Mouse (Mus musculus): ENCODE measurements around the gene Lpxn. TPM values are rescaled to one million over a fixed set of nuclear protein-coding genes. Genes with fewer than 3 reads are reported as not detected.

Lpxn gene
- polyA plus RNA-seq, 1 experiment from 2014 or later: 0.63 TPM

- H3K27ac ChIP-seq (ENCODE audit: low read length): no peak overlapping the region
- H3K4me2 ChIP-seq (ENCODE audit: low read length): no peak overlapping the region
- H3K4me1 ChIP-seq (ENCODE audit: control insufficient read depth, insufficient read depth, low read length): no peaks in the 10 kb centered on the region; the same call in 1 of the 2 replicates
- 93% methylated on average over 3 of the region's 3 CpGs for WGBS
- no peaks in the 10 kb centered on the region for H3K27me3 ChIP-seq (ENCODE audit: control insufficient read depth, insufficient read depth, low read depth, low read length)
- H3K9me3 ChIP-seq (replicated peaks; ENCODE audit: control insufficient read depth, low read length, poor library complexity, severe bottlenecking): no peaks in the 10 kb centered on the region
- no peak for ATAC-seq
- H3K36me3 ChIP-seq (ENCODE audit: control insufficient read depth, insufficient read depth, low read length): no peaks in the 10 kb centered on the region
- no peak overlapping the region for H3K9ac ChIP-seq (ENCODE audit: low read depth, low read length)
- H3K4me3 ChIP-seq (ENCODE audit: low read depth, low read length): no peak overlapping the region
Measured at GRCm38 (mm10) chr19:12799081-12799480, 3.1 kb downstream of the Lpxn start.

- Histone ChIP-seq H3K27ac (ENCODE audit: low read length) (no peak overlapping the region), H3K4me3 (ENCODE audit: low read depth, low read length) (no peak overlapping the region), H3K4me2 (ENCODE audit: low read length) (no peak overlapping the region), H3K4me1 (ENCODE audit: control insufficient read depth, insufficient read depth, low read length) (no peaks in the 10 kb centered on the region), H3K9ac (ENCODE audit: low read depth, low read length) (no peak overlapping the region), H3K9me3 (replicated peaks; ENCODE audit: control insufficient read depth, low read length, poor library complexity, severe bottlenecking) (no peaks in the 10 kb centered on the region), H3K27me3 (ENCODE audit: control insufficient read depth, insufficient read depth, low read depth, low read length) (no peaks in the 10 kb centered on the region), H3K36me3 (ENCODE audit: control insufficient read depth, insufficient read depth, low read length) (no peaks in the 10 kb centered on the region)
- no peak for ATAC-seq
- 82% methylated on average over 2 of the region's 2 CpGs for WGBS
Measured at GRCm38 (mm10) chr19:12800621-12801020, 4.6 kb downstream of the Lpxn start.

GRCm38 (mm10) chr19:12801046-12801445 lies 5.1 kb downstream of the Lpxn start:
- WGBS: 78% methylated on average over 3 of the region's 3 CpGs

DNA sequence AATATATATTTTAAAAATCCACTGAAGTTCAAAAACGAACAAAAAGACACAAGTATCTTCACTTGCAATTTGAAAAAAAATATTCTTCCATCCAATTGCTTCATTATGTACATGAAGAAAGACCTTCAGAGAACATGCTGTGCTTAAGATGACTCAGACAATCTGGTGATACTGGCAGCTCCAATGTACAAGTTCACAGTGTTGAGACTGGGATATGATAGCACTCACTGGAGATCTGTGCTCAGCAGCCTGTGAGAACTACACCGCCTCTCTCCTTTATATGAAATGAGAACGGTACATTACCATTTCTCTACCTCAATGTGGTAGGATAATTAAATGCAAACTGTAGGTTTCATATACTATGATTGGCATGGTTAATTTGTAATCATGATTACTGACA lies 6.8 kb downstream of the Lpxn start:
- no peak for ATAC-seq
- Histone ChIP-seq H3K27ac (ENCODE audit: low read length) (no peak overlapping the region), H3K4me2 (ENCODE audit: low read length) (no peak overlapping the region), H3K4me3 (ENCODE audit: low read depth, low read length) (no peak overlapping the region), H3K4me1 (ENCODE audit: control insufficient read depth, insufficient read depth, low read length) (no peaks in the 10 kb centered on the region), H3K36me3 (ENCODE audit: control insufficient read depth, insufficient read depth, low read length) (no peaks in the 10 kb centered on the region), H3K9ac (ENCODE audit: low read depth, low read length) (no peak overlapping the region), H3K27me3 (ENCODE audit: control insufficient read depth, insufficient read depth, low read depth, low read length) (no peaks in the 10 kb centered on the region), H3K9me3 (replicated peaks; ENCODE audit: control insufficient read depth, low read length, poor library complexity, severe bottlenecking) (no peaks in the 10 kb centered on the region)
- WGBS: 75% methylated on average over 3 of the region's 3 CpGs

More at GRCm38 (mm10) chr19:12801046-12801445, 5.1 kb downstream of the Lpxn start:
- Histone ChIP-seq H3K36me3 (ENCODE audit: control insufficient read depth, insufficient read depth, low read length) (no peaks in the 10 kb centered on the region), H3K9ac (ENCODE audit: low read depth, low read length) (no peak overlapping the region), H3K27ac (ENCODE audit: low read length) (no peak overlapping the region), H3K4me1 (ENCODE audit: control insufficient read depth, insufficient read depth, low read length) (no peaks in the 10 kb centered on the region), H3K9me3 (replicated peaks; ENCODE audit: control insufficient read depth, low read length, poor library complexity, severe bottlenecking) (no peaks in the 10 kb centered on the region), H3K27me3 (ENCODE audit: control insufficient read depth, insufficient read depth, low read depth, low read length) (no peaks in the 10 kb centered on the region), H3K4me3 (ENCODE audit: low read depth, low read length) (no peak overlapping the region), H3K4me2 (ENCODE audit: low read length) (no peak overlapping the region)
- no peak for ATAC-seq

- no peak overlapping the region for H3K4me3 ChIP-seq (ENCODE audit: low read depth, low read length)
- no peak for ATAC-seq
- no peaks in the 10 kb centered on the region for H3K36me3 ChIP-seq (ENCODE audit: control insufficient read depth, insufficient read depth, low read length)
- no peaks in the 10 kb centered on the region for H3K4me1 ChIP-seq (ENCODE audit: control insufficient read depth, insufficient read depth, low read length)
- no peak overlapping the region for H3K9ac ChIP-seq (ENCODE audit: low read depth, low read length)
- no peaks in the 10 kb centered on the region for H3K27me3 ChIP-seq (ENCODE audit: control insufficient read depth, insufficient read depth, low read depth, low read length)
- H3K4me2 ChIP-seq (ENCODE audit: low read length): no peak overlapping the region
- H3K9me3 ChIP-seq (replicated peaks; ENCODE audit: control insufficient read depth, low read length, poor library complexity, severe bottlenecking): no peaks in the 10 kb centered on the region
- WGBS: 86% methylated on average over 1 of the region's 1 CpGs
- H3K27ac ChIP-seq (ENCODE audit: low read length): no peak overlapping the region
Measured at GRCm38 (mm10) chr19:12804237-12804636, 8.2 kb downstream of the Lpxn start.

DNA sequence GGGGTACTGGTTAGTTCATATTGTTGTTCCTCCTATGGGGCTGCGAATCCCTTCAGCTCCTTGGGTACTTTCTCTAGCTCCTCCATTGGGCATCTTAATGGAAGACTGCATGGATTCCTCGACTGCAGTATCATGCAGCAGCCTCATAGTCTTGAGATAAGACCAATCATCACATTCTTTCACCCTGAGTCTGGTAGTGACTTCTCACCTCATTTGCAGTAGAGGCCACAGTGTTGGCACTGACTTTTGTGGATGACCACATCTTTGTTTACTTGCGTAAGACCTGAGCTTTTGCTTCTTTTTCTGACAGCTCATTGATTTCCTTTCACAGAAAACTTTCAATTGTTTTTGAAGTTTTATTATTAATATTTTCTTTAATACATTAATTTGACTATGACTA lies 9.7 kb downstream of the Lpxn start:
- Histone ChIP-seq H3K4me3 (ENCODE audit: low read depth, low read length) (no peak overlapping the region), H3K36me3 (ENCODE audit: control insufficient read depth, insufficient read depth, low read length) (no peaks in the 10 kb centered on the region), H3K4me2 (ENCODE audit: low read length) (no peak overlapping the region), H3K9me3 (replicated peaks; ENCODE audit: control insufficient read depth, low read length, poor library complexity, severe bottlenecking) (no peaks in the 10 kb centered on the region), H3K27me3 (ENCODE audit: control insufficient read depth, insufficient read depth, low read depth, low read length) (no peaks in the 10 kb centered on the region), H3K27ac (ENCODE audit: low read length) (no peak overlapping the region), H3K4me1 (ENCODE audit: control insufficient read depth, insufficient read depth, low read length) (no peaks in the 10 kb centered on the region), H3K9ac (ENCODE audit: low read depth, low read length) (no peak overlapping the region)
- WGBS: 88% methylated on average over 3 of the region's 3 CpGs
- no peak for ATAC-seq

GRCm38 (mm10) chr19:12806214-12806613 lies 10.2 kb downstream of the Lpxn start:
- H3K4me2 ChIP-seq (ENCODE audit: low read length): no peak overlapping the region
- WGBS: 76% methylated on average over 2 of the region's 2 CpGs
- H3K4me3 ChIP-seq (ENCODE audit: low read depth, low read length): no peak overlapping the region
- H3K9ac ChIP-seq (ENCODE audit: low read depth, low read length): no peak overlapping the region
- no peaks in the 10 kb centered on the region for H3K27me3 ChIP-seq (ENCODE audit: control insufficient read depth, insufficient read depth, low read depth, low read length)
- H3K9me3 ChIP-seq (replicated peaks; ENCODE audit: control insufficient read depth, low read length, poor library complexity, severe bottlenecking): no peaks in the 10 kb centered on the region
- no peak for ATAC-seq
- no peaks in the 10 kb centered on the region for H3K36me3 ChIP-seq (ENCODE audit: control insufficient read depth, insufficient read depth, low read length)
- H3K4me1 ChIP-seq (ENCODE audit: control insufficient read depth, insufficient read depth, low read length): no peaks in the 10 kb centered on the region
- H3K27ac ChIP-seq (ENCODE audit: low read length): no peak overlapping the region

- H3K27ac ChIP-seq (ENCODE audit: low read length): no peak overlapping the region
- WGBS: 60% methylated on average over 1 of the region's 1 CpGs
Measured at GRCm38 (mm10) chr19:12812644-12813364, 16.8 kb downstream of the Lpxn start.

DNA sequence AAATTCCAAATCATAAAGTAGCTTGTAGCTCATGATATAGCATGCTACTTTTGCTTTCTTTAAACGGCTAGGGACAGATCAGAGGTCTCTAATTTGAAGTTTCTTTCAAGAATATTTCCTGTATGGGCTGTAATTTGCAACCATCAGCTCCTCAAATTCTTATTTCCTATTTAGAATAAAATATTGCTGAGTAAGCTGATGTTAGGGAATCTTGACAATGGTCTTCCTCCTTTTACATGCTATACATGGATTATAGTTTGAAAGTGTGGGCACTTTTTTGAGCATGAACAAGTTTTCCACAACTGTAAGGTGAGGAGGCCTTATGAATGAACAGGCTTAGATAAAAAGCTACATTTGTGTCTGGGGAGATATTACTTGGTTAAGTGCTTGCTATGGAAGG lies 17.9 kb downstream of the Lpxn start:
- no peaks in the 10 kb centered on the region for H3K9me3 ChIP-seq (replicated peaks; ENCODE audit: control insufficient read depth, low read length, poor library complexity, severe bottlenecking)
- H3K36me3 ChIP-seq (ENCODE audit: control insufficient read depth, insufficient read depth, low read length): no peaks in the 10 kb centered on the region
- no peak overlapping the region for H3K4me2 ChIP-seq (ENCODE audit: low read length)
- H3K4me3 ChIP-seq (ENCODE audit: low read depth, low read length): no peak overlapping the region
- WGBS: 88% methylated on average over 1 of the region's 1 CpGs
- H3K27ac ChIP-seq (ENCODE audit: low read length): no peak overlapping the region
- ATAC-seq: no peak
- no peak overlapping the region for H3K9ac ChIP-seq (ENCODE audit: low read depth, low read length)
- no peaks in the 10 kb centered on the region for H3K27me3 ChIP-seq (ENCODE audit: control insufficient read depth, insufficient read depth, low read depth, low read length)
- no peaks in the 10 kb centered on the region for H3K4me1 ChIP-seq (ENCODE audit: control insufficient read depth, insufficient read depth, low read length)

More at GRCm38 (mm10) chr19:12812644-12813364, 16.8 kb downstream of the Lpxn start:
- H3K4me3 ChIP-seq (ENCODE audit: low read depth, low read length): no peak overlapping the region
- no peak overlapping the region for H3K4me2 ChIP-seq (ENCODE audit: low read length)
- no peak overlapping the region for H3K9ac ChIP-seq (ENCODE audit: low read depth, low read length)
- no peaks in the 10 kb centered on the region for H3K27me3 ChIP-seq (ENCODE audit: control insufficient read depth, insufficient read depth, low read depth, low read length)
- no peaks in the 10 kb centered on the region for H3K4me1 ChIP-seq (ENCODE audit: control insufficient read depth, insufficient read depth, low read length)
- H3K9me3 ChIP-seq (replicated peaks; ENCODE audit: control insufficient read depth, low read length, poor library complexity, severe bottlenecking): no peaks in the 10 kb centered on the region
- H3K36me3 ChIP-seq (ENCODE audit: control insufficient read depth, insufficient read depth, low read length): no peaks in the 10 kb centered on the region
- no peak for ATAC-seq
